Mouse (Mus musculus) neural tube, embryonic 14.5 days (tissue): ENCODE measurements at regions not wholly inside any gene's neighbourhood (a gene's known extent, or its start where the extent isn't known, plus 50 kb on each side); places are given as distances from the start of the nearest gene placed in this dataset.

Experiments
- ATAC-seq: fragments of 200-750 bp; cut with Nextera tagmentation; 2 replicates; pipeline ENCODE4 v1.8.0; 2017; ENCODE audit warnings: low read depth, mild to moderate bottlenecking, moderate TSS enrichment, moderate library complexity
- H3K27ac ChIP-seq: fragments of 300-500 bp; sonication (generic); 2 replicates; pipeline ENCODE4 v1.5.1; 2014; ENCODE audit warnings: low read depth, mild to moderate bottlenecking, control low read depth, low read length, moderate library complexity, mixed read lengths
- H3K27me3 ChIP-seq: fragments of 300-500 bp; sonication (generic); 2 replicates; pipeline ENCODE4 v1.6.1; 2014; ENCODE audit warnings: low read length; ENCODE audit not compliant: control insufficient read depth, insufficient read depth
- H3K36me3 ChIP-seq: fragments of 300-500 bp; sonication (generic); 2 replicates; pipeline ENCODE4 v1.6.1; 2014; ENCODE audit warnings: low read length, mixed read lengths; ENCODE audit not compliant: control insufficient read depth, insufficient read depth
- H3K4me1 ChIP-seq: fragments of 300-500 bp; sonication (generic); 2 replicates; pipeline ENCODE4 v1.6.1; 2014; ENCODE audit warnings: low read length; ENCODE audit not compliant: control insufficient read depth, insufficient read depth
- H3K4me2 ChIP-seq: fragments of 300-500 bp; sonication (generic); 2 replicates; pipeline ENCODE4 v1.6.1; 2014; ENCODE audit warnings: mild to moderate bottlenecking, low read depth, low read length, control low read depth
- H3K4me3 ChIP-seq: fragments of 300-500 bp; sonication (generic); 2 replicates; pipeline ENCODE4 v1.5.1; 2014; ENCODE audit warnings: low read depth, low read length, control low read depth, mixed read lengths
- H3K9ac ChIP-seq: fragments of 300-500 bp; sonication (generic); replicated peaks from 2 replicates; pipeline ENCODE4 v1.6.1; 2014; ENCODE audit warnings: low read depth, mild to moderate bottlenecking, control low read depth, low read length, mixed read lengths
- H3K9me3 ChIP-seq: fragments of 300-500 bp; sonication (generic); 2 replicates; pipeline ENCODE4 v1.6.1; 2016; ENCODE audit warnings: low read length; ENCODE audit not compliant: control insufficient read depth
- WGBS: fragments of 180-500 bp; shearing (Covaris S2); extraction: QIAGEN DNeasy Blood & Tissue Kit; methylation state at CpG from one replicate; pipeline ENCODE4 v1.1.7; 2014; 5-methylcytosine and 5-hydroxymethylcytosine counted together

DNA sequence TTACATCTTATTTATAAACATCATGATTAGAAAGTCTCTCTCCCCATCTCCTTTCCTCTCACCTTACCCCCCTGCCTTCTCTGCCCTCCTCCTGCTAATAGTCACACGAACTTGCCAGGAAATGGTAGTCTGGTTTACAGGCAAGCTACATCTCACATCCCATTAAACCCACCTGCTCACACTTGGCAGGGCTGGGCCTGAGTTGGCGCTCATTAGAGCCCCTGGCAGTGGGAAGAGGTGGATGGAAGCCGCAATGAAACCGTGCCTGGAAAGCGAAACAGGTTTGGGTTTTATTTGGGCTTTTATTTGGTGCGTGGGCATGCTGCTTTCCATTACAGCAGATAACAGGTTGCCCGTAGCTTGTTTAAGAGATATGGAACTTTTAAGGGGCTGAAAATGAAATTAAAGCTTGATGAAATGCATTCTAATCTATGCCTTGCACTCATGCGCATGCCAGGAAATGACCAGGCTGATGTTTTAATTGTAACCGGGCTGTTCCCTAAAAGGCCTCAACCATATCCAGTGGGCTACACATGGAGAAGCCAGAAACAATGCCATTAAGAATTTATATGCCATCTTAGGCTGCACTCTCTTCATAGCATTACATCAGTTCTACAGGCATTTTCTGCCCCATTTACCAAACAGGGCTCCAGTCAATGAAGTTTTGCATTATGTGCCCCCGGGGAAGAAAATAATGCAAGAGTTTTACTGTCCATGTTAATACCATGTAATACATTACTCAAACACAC is 725.0 kb downstream of the Mecom start:
- Histone ChIP-seq H3K9me3 (no peaks in the 10 kb centered on the region), H3K4me2 (no peak overlapping the region), H3K4me3 (no peak overlapping the region), H3K9ac (no peak overlapping the region), H3K4me1 (no peaks in the 10 kb centered on the region), H3K36me3 (no peaks in the 10 kb centered on the region), H3K27ac (no peak overlapping the region), H3K27me3 (no peaks in the 10 kb centered on the region)
- ATAC-seq, result 0 out of 2 replicates have a peak, but pooled peaks have one; percentile 58
- 74% methylated on average over 10 of the region's 10 CpGs for WGBS

- Histone ChIP-seq H3K9me3 (no peaks in the 10 kb centered on the region), H3K27ac (no peak overlapping the region), H3K36me3 (no peaks in the 10 kb centered on the region), H3K4me1 (no peaks in the 10 kb centered on the region), H3K4me3 (no peak overlapping the region), H3K27me3 (no peaks in the 10 kb centered on the region), H3K4me2 (no peak overlapping the region), H3K9ac (no peak overlapping the region)
- no peak for ATAC-seq
- WGBS, result 86% methylated on average over 4 of the region's 4 CpGs
Measured at GRCm38 (mm10) chr3:29816964-29817363, 730.8 kb downstream of the Mecom start.

DNA sequence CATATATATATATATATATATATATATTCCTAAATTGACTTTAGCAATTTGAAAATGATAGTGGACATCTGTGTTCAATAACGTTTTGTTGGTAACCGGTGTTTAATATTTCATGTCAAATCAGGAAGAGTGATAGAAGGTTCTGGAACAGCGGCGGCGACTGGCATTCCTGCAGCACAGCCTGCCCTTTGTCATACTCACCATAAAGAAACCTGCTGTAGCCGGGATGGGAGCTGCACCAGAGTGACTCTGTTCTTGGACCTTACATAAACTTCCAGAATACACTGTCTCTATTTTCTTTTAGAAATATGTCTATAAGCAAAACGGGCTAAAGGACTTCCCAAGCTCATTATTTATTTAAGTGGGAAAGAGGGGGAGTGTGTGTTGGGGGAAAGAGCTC is 731.5 kb downstream of the Egfem1 start:
- H3K4me3 ChIP-seq, result no peak overlapping the region

GRCm38 (mm10) chr3:29812480-29813240 is 730.8 kb downstream of the Egfem1 start:
- Histone ChIP-seq H3K27me3 (no peaks in the 10 kb centered on the region), H3K4me3 (peak overlapping the region; percentile 12; the same call in 1 of the 2 replicates), H3K36me3 (no peaks in the 10 kb centered on the region), H3K4me2 (peak overlapping the region; percentile 33), H3K27ac (no peak overlapping the region), H3K9me3 (no peaks in the 10 kb centered on the region), H3K4me1 (no peaks in the 10 kb centered on the region), H3K9ac (no peak overlapping the region)
- 33% methylated on average over 14 of the region's 14 CpGs for WGBS
- ATAC-seq, result peak; percentile 80

More for the DNA sequence above, 731.5 kb downstream of the Egfem1 start:
- Histone ChIP-seq H3K9me3 (no peaks in the 10 kb centered on the region), H3K4me2 (no peak overlapping the region), H3K9ac (no peak overlapping the region), H3K27ac (no peak overlapping the region), H3K27me3 (no peaks in the 10 kb centered on the region), H3K36me3 (no peaks in the 10 kb centered on the region), H3K4me1 (no peaks in the 10 kb centered on the region)
- 52% methylated on average over 7 of the region's 7 CpGs for WGBS
- ATAC-seq, result 0 out of 2 replicates have a peak, but pooled peaks have one; percentile 62

- Histone ChIP-seq H3K4me3 (no peak overlapping the region), H3K4me2 (no peak overlapping the region), H3K27me3 (no peaks in the 10 kb centered on the region), H3K9me3 (no peaks in the 10 kb centered on the region), H3K4me1 (no peaks in the 10 kb centered on the region), H3K36me3 (no peaks in the 10 kb centered on the region), H3K27ac (no peak overlapping the region), H3K9ac (no peak overlapping the region)
- 85% methylated on average over 2 of the region's 2 CpGs for WGBS
- ATAC-seq, result no peak
Measured at GRCm38 (mm10) chr3:29806046-29806445, 724.2 kb downstream of the Egfem1 start.

- Histone ChIP-seq H3K36me3 (no peaks in the 10 kb centered on the region), H3K9me3 (no peaks in the 10 kb centered on the region), H3K9ac (no peak overlapping the region), H3K4me3 (no peak overlapping the region), H3K4me2 (no peak overlapping the region), H3K27me3 (no peaks in the 10 kb centered on the region), H3K4me1 (no peaks in the 10 kb centered on the region), H3K27ac (no peak overlapping the region)
- no peak for ATAC-seq
- 59% methylated on average over 5 of the region's 5 CpGs for WGBS
Measured at GRCm38 (mm10) chr3:29803456-29803855, 721.6 kb downstream of the Egfem1 start.

DNA sequence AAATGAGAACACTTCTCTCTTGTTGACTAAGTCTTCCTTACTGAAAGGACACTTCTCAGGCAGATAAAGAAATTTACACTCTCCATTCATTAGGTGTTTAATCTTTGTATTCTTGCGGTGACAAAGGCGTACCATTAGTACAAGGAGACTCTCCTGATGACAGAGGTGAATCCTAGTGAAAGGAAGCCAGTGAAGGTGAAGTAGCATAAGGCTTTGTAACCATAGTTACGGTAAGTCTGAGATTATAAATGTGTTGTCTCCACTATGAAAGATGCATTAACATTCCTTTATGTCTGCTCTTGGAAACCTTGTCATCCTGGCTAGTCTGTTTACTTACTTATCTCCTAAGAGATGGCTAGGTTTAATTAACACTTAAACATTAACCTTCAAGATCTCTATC is 719.3 kb downstream of the Egfem1 start:
- Histone ChIP-seq H3K36me3 (no peaks in the 10 kb centered on the region), H3K27me3 (no peaks in the 10 kb centered on the region), H3K4me2 (no peak overlapping the region), H3K4me1 (no peaks in the 10 kb centered on the region), H3K9ac (no peak overlapping the region), H3K4me3 (no peak overlapping the region), H3K27ac (no peak overlapping the region), H3K9me3 (no peaks in the 10 kb centered on the region)
- 79% methylated on average over 3 of the region's 3 CpGs for WGBS
- no peak for ATAC-seq

GRCm38 (mm10) chr3:29774365-29774764 is 692.5 kb downstream of the Egfem1 start:
- Histone ChIP-seq H3K4me3 (no peak overlapping the region), H3K27me3 (no peaks in the 10 kb centered on the region), H3K27ac (no peak overlapping the region), H3K9ac (no peak overlapping the region), H3K9me3 (no peaks in the 10 kb centered on the region), H3K36me3 (no peaks in the 10 kb centered on the region), H3K4me2 (no peak overlapping the region), H3K4me1 (no peaks in the 10 kb centered on the region)
- peak; percentile 69; the same call in 1 of the 2 replicates for ATAC-seq
- 47% methylated on average over 3 of the region's 3 CpGs for WGBS

- ATAC-seq, result no peak
- no peaks in the 10 kb centered on the region for H3K27me3 ChIP-seq
- H3K9me3 ChIP-seq, result no peaks in the 10 kb centered on the region
- 88% methylated on average over 1 of the region's 1 CpGs for WGBS
- no peaks in the 10 kb centered on the region for H3K4me1 ChIP-seq
- H3K36me3 ChIP-seq, result no peaks in the 10 kb centered on the region
- H3K9ac ChIP-seq, result no peak overlapping the region
- no peak overlapping the region for H3K4me2 ChIP-seq
- H3K4me3 ChIP-seq, result no peak overlapping the region
- no peak overlapping the region for H3K27ac ChIP-seq
Measured at GRCm38 (mm10) chr3:29771194-29771593, 689.4 kb downstream of the Egfem1 start.
